Mouse (Mus musculus): ENCODE data around the gene Pex14.

Pex14 gene

DNA sequence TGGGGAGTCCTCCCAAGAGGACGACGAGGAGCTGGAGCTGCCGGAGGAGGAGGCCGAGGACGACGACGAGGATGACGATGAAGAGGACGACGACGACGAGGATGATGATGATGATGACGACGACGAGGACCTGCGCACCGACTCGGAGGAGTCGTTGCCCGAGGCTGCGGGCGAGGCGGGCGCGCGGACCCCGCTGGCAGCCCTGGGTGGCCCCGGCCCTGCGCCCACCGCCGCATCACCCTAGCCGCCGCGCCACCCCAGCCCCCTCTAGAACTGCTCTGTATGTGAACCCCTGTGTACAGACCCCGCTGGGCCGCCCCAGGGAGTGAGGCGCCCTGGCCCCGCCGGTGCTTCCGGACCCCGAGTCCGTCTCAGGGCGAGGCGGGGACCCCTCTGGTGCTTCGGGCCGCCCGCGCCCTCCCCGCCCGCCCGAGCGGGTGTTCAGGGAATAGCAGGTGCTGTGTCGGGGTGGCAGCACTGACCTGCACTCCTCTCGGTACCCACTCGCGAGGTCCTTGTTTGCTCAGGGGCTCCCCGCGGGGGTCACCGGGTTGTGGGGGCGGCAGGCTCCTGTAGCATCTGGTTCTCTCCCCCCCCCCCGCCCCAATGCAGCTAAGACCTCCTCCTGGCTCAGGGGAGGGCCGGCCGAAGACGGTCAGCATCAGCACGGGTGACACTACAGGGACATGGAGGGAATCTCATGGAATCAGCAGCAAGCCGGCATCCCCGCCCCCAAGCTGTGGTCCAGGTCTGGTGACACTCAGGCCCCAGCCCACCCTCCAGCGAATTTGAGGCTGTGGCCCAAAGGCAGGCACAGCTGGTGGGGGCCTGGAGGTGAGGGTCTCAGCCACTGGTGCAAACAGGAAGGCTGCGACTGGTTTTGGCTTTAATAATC is 147.1 kb downstream of the Pex14 start:
- no peak for DNase-seq (ENCODE audit: low spot score in 2 of 2)

DNA sequence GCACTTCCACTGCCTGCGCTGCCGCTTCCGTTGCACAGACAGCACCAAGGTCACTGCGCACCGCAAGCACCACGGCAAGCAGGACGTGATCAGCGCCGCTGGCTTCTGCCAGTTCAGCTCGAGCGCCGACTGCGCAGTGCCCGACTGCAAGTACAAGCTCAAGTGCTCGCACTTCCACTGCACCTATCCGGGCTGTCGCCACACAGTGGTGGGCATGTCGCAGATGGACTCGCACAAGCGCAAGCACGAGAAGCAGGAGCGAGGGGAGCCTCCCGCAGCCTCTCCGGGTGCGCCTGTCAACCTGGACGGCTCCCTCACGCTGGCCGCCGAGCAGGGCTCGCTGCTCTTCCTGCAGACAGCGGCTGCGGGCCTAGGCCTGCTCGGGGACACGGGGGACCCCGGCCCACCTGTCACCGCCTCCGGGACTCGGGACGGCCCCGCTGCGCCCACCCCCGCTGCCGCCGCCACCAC is 147.8 kb downstream of the Pex14 start:
- DNase-seq (ENCODE audit: low spot score in 2 of 2), result no peak

DNA sequence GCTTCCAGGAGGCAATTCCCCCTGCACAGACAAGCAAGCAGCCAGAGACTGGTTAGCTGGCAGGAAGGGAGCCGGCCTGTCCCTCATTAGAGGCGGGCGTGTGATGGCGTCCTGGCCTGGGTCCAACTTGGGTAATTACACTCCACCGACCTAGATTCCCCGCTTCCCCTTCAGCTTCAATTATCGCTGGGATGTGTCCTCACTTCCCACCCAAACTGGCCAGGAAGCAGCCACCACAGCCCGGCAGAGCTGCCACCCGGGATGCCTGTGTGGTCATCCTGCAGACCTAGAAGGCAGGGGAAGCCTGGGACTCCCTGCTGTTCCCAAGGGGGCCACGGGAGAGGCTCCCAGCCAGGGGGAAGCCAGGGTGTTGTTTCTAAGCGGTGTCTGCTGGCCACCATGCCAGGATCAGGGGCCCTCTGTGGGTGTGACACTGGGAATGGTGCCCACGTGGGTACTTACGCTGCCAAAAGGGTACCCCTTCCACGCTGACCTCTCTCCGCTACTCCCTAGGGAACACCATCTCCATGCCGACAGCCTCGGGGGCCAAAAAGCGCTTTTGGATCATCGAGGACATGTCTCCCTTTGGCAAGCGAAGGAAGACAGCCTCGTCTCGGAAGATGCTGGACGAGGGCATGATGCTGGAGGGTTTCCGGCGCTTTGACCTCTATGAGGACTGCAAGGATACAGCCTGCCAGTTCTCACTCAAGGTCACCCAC is 148.6 kb downstream of the Pex14 start:
- DNase-seq (ENCODE audit: low spot score in 2 of 2), result peak; percentile 69 to 77

DNA sequence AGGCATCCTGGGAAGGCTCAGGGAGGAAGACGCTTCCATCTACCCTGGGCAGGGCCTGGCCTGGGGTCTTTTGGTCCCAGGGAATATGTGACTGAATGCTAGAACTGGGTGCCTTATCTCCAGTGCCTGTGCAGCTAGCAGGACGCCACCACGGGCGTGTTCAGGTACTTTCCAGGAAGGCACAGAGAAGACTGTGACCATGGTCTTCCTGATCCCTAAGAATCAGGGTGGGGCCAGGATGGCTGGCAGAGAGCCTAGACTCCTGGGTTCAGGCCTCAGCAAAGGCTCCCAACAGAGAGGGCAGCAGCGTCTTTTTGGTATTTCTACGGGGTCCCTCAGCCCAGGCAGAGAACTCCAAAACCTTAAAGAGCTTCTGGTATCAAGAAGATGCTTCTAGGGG is 149.2 kb downstream of the Pex14 start:
- DNase-seq (ENCODE audit: low spot score in 2 of 2), result no peak

DNA sequence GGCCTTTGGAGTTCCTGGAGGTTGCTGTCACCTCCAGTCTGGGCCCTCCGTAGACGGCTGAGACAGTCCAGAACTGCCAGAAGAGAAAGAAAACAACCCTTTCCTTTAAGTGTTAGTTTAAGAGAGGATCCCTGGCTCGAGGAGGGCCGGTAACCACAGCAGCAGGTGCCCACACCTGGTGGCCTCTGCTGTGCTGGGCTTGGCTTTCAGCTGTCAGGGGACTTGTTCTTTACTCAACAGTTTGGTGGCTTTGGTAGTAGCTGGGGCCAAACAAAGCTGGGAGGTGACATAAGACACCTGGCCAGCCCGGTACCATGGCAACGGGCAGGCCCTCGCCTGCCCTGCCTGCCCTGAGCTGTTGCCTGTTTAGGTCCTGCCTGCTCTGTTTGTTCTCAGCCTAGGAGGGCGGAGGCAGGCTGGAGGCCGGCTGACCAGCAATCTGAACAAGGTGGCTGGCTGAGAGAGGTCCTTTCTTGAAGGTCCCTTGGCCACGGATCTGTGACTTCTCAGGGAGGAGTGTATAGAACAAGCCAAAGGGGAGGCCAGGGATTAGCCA is 151.8 kb downstream of the Pex14 start:
- no peak for DNase-seq (ENCODE audit: low spot score in 2 of 2)

DNA sequence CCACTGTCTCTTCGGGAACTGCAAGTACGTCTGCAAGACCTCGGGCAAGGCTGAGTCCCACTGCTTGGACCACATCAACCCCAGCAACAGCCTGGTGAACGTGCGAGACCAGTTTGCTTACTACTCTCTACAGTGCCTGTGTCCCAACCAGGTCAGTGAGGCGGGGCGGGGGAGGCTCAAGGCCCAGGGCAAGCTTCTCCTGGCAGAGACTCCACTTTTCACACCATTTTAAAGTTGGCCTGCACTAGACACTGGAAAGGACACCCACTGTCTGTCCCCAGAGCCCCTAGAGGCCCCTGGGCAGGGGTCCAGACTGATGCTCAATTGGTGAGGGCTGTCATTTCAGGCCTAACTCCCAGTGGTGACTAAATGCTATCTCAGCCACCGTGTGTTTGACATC is 153.6 kb downstream of the Pex14 start:
- DNase-seq (ENCODE audit: low spot score in 2 of 2), result no peak

DNA sequence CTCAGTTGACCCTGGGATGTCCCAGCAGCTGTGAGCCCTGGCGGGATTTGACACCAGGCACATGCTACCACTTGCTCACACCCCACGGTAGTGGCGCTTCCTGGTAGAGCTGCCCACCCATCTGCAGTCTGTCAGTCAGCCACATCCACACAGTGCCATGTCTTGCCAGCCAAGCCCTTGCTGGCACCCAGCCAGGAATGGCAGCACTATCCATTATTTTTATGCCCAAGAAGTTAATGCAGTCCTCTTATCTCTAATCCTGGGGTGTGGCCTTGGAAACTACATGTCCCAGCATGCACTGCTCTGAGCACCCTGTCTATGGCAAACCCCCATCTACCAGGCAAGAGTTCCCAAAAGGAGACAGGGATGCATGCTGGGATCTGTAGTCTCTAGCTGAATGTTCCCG is 154.2 kb downstream of the Pex14 start:
- no peak for DNase-seq (ENCODE audit: low spot score in 2 of 2)

DNA sequence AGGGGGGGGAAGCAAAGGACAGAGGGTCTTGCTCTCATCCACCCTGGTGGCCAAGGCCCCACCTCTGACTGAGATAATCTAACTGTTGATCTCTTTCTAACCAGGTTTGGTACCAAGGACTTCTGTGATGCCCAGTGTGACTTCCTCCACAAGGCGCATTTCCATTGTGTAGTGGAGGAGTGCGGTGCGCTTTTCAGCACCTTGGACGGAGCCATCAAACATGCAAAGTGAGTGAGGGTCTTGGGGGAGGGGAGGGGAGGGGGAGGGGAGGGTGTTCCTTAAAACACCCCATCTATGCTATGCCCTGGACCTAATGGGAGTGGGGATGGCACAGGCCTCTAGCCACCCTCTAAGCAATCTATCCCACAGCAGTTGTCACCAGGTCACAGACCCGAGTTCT is 156.6 kb downstream of the Pex14 start:
- DNase-seq (ENCODE audit: low spot score in 2 of 2), result no peak

DNA sequence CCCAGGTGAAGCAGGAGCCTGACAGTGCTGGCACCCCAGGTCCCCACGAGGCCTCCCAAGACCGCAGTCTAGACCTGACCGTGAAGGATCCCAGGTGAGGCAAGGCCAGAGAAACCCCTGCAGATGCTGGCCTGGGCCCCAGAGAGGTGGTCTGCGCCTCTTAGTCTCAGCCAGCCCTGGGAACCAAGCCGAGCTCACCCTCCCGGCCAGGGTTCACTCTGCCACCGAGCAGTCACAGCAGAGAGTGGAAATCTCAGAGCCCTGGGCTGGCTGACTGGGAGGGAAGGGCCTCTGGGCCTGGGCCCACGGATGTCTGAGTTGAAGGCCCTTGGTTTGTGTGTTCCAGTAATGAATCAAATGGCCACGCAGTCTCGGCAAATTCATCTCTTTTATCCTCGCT is 158.4 kb downstream of the Pex14 start:
- no peak for DNase-seq (ENCODE audit: low spot score in 2 of 2)

DNA sequence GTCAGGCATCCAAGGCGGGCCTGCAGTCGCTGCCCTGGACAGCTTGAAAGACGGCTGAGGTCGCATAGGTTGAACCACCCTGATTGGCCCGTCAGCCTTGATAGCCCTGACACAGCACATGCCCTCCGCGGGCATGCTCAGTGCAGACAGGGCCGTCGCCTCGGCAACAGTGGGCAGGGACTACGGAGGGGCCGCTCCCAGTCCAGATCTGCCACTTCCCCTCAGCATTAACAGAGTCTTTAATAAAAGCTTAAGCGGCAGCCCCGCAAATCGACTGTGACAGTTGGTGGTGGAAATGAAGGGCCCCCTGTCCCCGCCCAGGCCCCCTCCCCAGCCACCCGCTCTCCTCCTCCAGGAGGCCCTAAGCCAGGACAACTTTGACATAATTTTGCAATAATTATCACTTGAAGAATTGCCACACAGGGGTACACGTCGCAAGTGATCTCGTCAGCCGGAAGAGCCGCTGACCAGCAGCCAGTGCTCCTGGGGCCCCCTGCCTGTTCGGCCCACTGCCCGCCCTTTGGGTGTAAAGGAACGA is 158.9 kb downstream of the Pex14 start:
- DNase-seq (ENCODE audit: low spot score in 2 of 2), result peak; percentile 61 to 72

DNA sequence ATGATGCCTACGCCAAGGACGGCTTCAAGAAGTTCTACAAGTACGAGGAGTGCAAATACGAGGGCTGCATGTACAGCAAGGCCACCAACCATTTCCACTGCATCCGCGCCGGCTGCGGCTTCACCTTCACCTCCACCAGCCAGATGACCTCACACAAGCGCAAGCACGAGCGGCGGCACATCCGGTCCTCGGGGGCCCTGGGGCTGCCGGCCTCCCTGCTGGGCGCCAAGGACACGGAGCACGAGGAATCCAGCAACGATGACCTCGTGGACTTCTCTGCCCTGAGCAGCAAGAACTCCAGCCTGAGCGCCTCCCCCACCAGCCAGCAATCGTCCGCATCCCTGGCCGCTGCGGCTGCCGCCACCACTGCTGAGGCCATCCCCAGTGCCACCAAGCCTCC is 161.1 kb downstream of the Pex14 start:
- no peak for DNase-seq (ENCODE audit: low spot score in 2 of 2)

DNA sequence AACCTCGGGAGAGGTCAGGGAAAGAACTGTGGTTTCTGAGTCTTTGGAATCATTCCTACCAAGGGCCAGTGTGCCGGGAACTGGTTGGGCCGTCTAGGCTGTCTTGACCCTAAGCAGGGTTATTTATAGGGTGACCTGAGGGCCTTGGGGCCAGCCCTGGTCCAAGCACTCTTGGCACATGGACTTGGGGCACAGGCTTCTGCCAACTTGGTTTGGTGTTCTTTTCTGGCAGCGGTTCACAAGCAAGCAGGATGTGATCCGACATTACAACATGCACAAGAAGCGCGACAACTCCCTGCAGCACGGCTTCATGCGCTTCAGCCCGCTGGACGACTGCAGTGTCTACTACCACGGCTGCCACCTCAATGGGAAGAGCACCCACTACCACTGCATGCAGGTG is 162.9 kb downstream of the Pex14 start:
- peak; percentile 63 to 73 for DNase-seq (ENCODE audit: low spot score in 2 of 2)

DNA sequence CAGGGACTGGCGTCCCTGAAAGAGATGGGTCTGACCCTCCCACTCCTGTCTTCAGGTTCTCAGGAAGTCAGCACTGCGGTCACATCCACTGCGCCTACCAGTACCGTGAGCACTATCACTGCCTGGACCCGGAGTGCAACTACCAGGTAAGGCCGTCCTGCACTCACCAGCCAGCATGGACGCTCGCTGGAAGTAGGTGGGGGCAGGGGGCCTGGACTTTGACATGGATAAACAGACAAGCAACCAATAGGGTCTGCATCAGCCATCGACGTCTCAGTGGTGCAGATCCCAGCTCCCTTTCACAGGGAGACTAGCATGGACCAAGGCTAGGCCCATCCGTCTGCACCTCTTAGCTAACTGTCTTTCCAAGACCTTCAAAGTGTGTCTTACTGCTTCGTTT is 163.6 kb downstream of the Pex14 start:
- DNase-seq (ENCODE audit: low spot score in 2 of 2), result no peak

DNA sequence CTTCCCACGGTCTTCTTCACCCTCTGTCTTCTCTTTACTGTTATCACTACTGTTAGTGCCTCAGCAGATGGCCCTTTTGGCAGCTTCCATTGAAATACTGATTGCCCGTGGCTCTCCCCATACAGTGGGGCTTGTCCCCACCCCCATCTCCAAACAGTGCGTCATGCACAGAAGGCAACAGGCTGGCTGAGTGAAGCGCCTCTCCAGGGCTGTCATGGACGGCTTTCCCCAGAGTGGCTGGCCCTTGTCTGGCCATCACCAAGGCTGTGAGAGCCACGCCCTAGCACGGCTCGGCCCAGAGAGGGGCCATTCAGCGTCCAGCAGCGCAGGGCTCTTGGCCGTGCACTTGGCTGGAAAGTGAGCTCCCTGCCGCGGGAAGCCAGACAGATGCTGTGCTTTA is 164.5 kb downstream of the Pex14 start:
- no peak for DNase-seq (ENCODE audit: low spot score in 2 of 2)

DNA sequence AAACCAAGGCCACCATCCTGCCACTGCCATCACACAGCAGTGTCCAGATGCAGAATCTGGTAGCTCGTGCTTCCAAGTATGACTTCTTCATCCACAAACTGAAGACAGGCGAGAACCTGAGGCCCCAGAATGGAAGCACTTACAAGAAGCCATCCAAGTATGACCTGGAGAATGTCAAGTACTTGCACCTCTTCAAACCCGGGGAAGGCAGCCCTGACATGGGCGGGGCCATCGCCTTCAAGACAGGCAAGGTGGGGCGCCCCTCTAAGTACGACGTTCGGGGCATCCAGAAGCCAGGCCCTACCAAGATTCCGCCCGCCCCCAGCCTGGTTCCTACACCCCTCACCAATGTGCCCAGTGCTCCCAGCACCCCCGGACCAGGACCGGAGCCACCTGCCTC is 166.6 kb downstream of the Pex14 start:
- no peak for DNase-seq (ENCODE audit: low spot score in 2 of 2)

DNA sequence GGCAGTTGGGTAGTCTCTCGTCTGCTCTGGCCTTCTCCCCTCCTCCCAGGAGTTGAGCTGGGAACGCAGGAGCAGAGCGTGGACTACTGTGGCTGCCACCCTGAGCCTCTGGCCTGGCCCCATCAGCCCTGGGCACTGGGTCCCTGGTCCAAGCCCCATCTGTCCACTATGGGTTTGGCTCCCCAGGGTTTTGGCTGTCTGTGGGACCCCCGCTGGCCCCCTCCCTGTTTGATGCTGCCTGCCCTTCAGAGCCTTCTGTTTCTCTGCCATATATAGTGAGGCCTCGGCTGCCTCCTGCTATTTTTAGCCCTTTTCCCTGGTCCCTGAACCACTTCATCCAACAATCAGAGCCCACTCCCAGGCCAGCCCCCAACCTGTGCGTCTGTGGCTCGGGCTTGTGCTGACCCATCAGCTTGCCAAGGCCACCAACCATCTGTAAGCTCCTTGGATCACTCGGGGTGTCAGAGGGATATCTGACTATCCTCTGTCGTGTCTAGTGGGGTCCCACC is 168.9 kb downstream of the Pex14 start:
- no peak for DNase-seq (ENCODE audit: low spot score in 2 of 2)

DNA sequence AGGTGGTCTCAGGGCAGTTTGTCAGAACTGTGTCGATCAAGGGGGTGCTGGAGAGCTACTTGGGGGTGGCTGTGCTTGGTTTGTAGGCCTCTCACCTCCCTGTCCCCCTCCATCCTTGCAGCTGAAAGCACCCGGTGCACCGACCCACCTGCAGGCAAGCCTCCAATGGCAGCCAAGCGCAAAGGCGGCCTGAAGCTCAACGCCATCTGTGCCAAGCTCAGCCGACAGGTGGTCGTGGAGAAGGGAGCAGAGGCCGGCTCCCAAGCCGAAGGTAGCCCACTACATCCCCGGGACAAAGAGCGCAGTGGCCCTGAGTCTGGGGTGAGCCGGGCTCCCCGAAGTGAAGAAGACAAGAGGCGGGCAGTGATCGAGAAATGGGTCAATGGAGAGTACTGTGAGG is 170.8 kb downstream of the Pex14 start:
- DNase-seq (ENCODE audit: low spot score in 2 of 2), result no peak

DNA sequence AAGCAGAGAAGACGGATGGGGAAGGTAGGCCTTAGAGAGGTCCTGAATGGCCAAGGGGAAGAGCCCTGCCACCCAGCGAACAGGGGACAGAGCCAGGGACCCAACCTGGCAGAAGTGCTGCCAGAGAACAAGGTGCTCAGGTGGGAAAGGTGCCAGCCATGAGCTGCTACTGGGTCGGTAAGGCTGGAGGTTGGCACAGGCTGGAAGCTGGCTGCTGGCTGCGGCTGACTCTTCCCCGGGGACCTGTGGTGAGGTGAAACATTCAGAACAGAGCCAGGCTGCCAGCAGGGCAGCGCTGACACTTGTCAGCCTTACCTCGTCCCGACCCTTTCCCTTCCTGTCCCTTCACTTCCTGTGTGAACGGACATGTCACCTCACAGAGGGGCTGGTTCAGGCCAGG is 171.4 kb downstream of the Pex14 start:
- DNase-seq (ENCODE audit: low spot score in 2 of 2), result no peak

DNA sequence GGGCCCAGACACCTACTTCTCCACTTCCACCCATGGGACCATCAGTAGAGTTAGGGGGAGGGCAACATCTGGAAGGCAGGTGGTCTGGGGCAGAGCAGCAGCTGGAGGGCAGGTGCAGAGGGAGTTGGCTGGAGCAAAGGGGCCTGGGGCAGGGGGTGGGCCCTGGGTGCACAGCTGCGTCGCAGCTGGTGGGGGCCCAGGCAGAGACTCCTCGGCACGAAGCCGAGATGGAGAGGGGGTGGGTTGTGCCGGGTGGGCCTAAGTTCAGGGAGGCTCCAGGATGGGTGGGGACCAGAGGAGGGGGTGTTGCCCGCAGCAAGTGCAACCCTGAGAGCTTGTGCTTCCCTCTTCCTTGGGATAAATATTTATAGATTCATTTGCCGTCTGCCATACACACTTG is 173.2 kb downstream of the Pex14 start:
- DNase-seq (ENCODE audit: low spot score in 2 of 2), result no peak

DNA sequence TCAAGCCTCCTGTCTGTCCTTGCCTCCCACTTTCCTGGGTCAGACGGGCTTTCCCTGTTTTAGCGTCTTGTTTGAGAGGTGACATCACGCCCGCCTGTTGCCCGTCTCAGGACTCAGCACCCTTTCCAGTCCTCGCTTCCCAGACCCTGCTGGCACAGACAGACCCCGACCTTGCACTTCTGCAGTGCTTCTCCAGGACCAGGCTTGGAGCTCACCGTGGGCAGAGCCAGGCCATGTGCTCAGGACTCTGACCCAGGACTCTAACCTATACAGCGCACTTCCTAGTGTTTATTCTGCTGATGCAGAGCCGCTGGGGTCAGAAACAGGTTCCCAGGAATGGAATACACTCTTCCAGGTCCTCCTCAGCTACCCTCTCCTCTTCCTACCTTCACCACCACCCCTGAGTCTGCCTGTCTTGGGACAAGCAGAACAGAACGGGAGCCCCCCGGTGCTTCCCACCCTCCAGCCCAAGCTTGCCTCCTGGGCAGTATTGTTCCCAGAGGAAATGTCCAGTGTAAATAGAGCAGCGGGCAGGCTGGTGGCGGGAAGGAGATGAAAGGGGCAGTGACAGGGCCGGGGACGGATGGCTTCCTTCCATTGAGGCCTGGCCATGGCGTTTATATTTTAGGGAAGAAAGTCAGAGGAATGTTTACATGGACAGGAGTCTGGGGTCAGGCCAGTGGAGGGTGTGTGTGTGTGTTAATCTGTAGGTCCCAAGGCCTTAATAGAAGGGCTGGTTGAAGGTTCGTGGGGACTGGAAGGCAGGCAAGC is 173.9 kb downstream of the Pex14 start:
- no peak for DNase-seq (ENCODE audit: low spot score in 2 of 2)

DNA sequence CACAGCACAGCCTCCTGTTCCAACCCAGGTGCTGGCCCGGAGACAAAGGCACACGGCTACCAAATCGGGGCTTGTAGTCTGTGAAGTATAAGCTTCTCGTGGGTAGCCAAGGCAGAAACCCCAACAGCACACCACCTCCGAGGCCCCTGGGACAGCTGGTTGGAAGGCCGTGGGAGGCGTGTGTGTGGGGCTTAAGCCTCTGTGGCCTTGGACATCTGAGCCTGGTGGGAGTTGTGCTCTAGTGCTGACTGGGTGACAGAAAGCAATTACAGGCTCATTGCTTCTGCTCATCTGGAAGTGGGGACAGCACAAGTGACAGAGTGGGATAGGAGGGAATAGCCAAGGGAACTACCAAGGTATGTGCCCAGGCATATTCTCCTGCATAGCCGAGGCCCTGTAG is 175.7 kb downstream of the Pex14 start:
- no peak for DNase-seq (ENCODE audit: low spot score in 2 of 2)

DNA sequence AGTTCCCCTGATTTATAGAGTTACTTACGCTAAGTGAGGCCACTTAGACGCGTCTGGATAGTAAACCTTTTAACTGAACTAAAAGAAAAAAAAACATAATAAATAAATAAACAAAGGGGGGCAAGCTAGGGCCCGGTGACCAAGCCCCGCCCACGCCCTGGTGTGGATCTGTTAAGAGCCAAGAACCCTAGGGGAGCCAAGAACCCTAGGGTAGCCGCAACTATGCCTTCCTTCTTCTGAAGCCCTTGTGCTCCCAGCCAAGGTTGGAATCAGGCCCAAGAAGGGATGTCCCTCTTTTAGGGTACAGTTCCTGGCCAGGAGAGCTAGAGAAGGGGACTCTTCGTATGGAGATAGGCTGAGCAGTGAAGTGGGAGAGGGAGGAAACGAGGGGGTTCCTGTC is 176.3 kb downstream of the Pex14 start:
- no peak for DNase-seq (ENCODE audit: low spot score in 2 of 2)

Data from heart, adult 9 months (tissue).